Mouse (Mus musculus): ENCODE results near the gene Tex45. TPM values are rescaled to one million over a fixed set of nuclear protein-coding genes. Genes with fewer than 3 reads are reported as not detected.

Tex45 gene
- polyA plus RNA-seq, 1 experiment = 0.08 TPM

DNA sequence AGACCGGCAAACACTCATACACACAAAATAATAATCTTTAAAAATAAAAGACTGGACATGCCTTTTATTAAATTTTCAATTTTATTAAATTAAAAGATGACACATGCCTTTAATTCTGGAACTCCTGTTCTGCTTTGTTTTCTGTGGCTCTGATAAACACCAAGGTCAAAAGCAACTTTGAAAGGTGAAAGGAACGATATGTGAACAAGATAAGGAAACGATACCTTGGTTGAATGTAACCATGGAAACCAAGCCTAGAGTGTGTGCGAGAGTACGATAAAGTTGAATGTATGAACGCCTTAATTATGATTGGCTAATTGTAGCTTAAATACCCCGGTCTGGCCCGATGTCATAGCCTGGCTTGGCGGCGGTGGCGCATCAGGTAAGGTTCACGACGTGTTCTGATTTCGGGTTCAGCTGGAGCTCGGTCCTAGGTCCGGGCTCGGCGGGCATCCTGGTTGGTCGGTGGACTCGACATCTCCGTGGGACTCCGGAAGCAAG, 11.6 kb downstream of the Tex45 start:
- TF ChIP-seq CTCF (IDR thresholded peaks at IDR 0.05; ENCODE audit: extremely low read depth, insufficient read length, insufficient replicate concordance, low read depth, low read length) (no peak), POLR2A (IDR thresholded peaks at IDR 0.05; ENCODE audit: low read depth, low read length) (no peak)
- no peaks in the 10 kb centered on the region for H3K27me3 ChIP-seq (ENCODE audit: control insufficient read depth, insufficient read depth, low read length)

DNA sequence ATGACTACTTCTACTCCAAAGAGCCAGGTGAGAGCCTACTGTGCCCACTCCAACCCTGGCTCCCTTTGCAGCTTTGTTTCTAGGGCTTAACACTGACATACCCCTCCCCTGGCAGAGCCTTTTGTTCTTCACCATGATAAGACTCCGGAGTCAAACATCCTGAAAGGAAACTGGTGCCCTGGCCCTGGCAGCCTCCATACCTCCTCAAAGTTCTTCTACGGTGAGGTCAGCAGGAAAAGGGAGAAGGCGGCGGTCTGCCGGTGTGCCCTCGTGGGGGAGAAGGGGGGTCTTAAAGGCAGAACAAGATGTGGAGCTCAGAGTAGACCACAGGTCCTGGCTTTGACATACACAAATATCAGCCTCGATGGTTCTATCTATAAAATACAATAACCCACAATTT, 12.9 kb downstream of the Tex45 start:
- Histone ChIP-seq H3K36me3 (ENCODE audit: control insufficient read depth, insufficient read depth, low read length) (no peaks in the 10 kb centered on the region), H3K27ac (ENCODE audit: insufficient read depth, low read depth, low read length) (no peak overlapping the region), H3K27me3 (ENCODE audit: control insufficient read depth, insufficient read depth, low read length) (no peaks in the 10 kb centered on the region), H3K4me1 (ENCODE audit: control insufficient read depth, insufficient read depth, insufficient read length, low read length) (peaks cover 2% of the 10 kb centered on the region; the same call in 1 of the 2 replicates), H3K4me3 (ENCODE audit: low read depth, low read length) (no peak overlapping the region)
- 71% methylated on average over 7 of the region's 7 CpGs for WGBS
- TF ChIP-seq POLR2A (IDR thresholded peaks at IDR 0.05; ENCODE audit: low read depth, low read length) = no peak

More for the DNA sequence above, 11.6 kb downstream of the Tex45 start:
- WGBS = 80% methylated on average over 22 of the region's 22 CpGs
- Histone ChIP-seq H3K4me1 (ENCODE audit: control insufficient read depth, insufficient read depth, insufficient read length, low read length) (peaks cover 2% of the 10 kb centered on the region; the same call in 1 of the 2 replicates), H3K36me3 (ENCODE audit: control insufficient read depth, insufficient read depth, low read length) (no peaks in the 10 kb centered on the region), H3K27ac (ENCODE audit: insufficient read depth, low read depth, low read length) (no peak overlapping the region), H3K4me3 (ENCODE audit: low read depth, low read length) (no peak overlapping the region)

DNA sequence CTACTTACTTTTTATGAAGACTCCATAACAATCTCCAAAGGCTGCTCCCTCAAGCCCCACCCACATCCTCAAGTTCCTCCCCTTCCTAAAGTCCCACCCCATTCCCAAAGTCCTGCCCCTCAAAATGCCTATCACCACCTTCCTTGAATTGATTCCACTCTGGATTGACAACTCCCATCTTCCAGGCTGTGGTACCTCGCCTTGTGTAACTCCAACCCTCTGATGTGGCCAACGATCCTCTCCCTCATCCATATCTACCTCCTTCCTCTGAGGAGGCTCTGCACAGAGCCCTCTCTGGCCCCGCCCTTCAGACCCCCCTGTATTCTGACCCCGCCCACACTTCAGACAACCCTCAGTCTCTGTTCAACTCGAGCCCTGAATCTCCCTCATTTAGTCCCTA, 14.5 kb downstream of the Tex45 start:
- Histone ChIP-seq H3K36me3 (ENCODE audit: control insufficient read depth, insufficient read depth, low read length) (no peaks in the 10 kb centered on the region), H3K27ac (ENCODE audit: insufficient read depth, low read depth, low read length) (no peak overlapping the region), H3K4me3 (ENCODE audit: low read depth, low read length) (no peak overlapping the region), H3K4me1 (ENCODE audit: control insufficient read depth, insufficient read depth, insufficient read length, low read length) (peaks cover 2% of the 10 kb centered on the region; the same call in 1 of the 2 replicates), H3K27me3 (ENCODE audit: control insufficient read depth, insufficient read depth, low read length) (no peaks in the 10 kb centered on the region)
- TF ChIP-seq POLR2A (IDR thresholded peaks at IDR 0.05; ENCODE audit: low read depth, low read length) = no peak
- no peak for TF ChIP-seq CTCF (IDR thresholded peaks at IDR 0.05; ENCODE audit: extremely low read depth, insufficient read length, insufficient replicate concordance, low read depth, low read length)
- WGBS = 21% methylated on average over 5 of the region's 5 CpGs

DNA sequence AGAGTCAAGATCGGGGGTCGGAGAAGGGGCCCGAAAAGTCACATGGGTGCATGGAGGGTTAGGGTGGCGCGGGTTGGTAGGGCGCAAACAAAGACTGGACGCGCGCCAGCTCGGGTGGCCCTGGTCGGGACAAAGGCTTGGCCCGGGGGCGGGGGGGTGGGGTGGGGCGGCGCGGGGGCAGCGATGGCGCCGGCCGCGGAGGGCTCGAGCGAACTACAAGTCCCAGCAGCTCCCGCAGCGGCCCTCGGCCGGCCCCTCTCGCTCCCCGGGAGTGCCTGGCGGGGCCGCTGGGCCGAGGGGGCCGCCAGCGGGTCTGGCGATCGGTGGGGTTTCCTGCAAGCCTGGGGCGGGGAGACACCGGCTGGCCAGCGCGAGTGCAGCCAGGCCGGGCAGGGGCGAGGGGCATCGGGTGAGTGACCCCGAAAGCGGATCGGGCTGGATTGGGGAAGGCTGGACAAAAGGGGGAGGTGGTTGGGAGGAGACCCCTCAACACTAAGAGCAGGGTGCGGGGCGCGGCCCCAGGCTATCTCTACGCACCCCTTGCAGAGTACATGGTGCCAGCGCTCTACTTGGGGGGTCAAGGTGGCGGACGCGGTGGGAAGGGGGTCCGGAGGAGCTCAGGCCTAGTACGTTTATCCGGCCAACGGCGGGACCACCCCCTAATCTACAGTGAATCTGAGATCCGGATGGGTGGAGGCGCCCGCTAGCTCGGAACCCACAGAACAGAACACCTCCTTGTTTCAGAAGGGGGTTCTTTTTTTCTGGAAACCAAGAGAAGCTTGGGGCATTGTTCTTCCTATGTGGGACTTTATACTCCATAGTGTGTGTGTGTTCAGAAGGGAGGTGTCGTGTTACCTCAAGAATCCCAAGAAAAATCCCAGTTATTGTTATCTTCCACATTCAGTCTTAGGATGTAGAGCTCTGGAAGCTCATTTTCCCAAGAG, 22.5 kb downstream of the Tex45 start, which contains the start of gene Zfp358:
Gene Zfp358, plus strand, starts transcription at position 238 of the 944 bp plus-strand sequence.
- Histone ChIP-seq H3K27ac (ENCODE audit: insufficient read depth, low read depth, low read length) (no peak within 1 kb of the TSS), H3K4me1 (ENCODE audit: control insufficient read depth, insufficient read depth, insufficient read length, low read length) (no peaks in the 10 kb centered on the region), H3K4me3 (ENCODE audit: low read depth, low read length) (peak within 1 kb of the TSS; percentile 99), H3K36me3 (ENCODE audit: control insufficient read depth, insufficient read depth, low read length) (peaks cover 3% of the 10 kb centered on the region), H3K27me3 (ENCODE audit: control insufficient read depth, insufficient read depth, low read length) (no peaks in the 10 kb centered on the region)
- WGBS = under 1% methylated on average over 61 of the region's 64 CpGs
- TF ChIP-seq CTCF (IDR thresholded peaks at IDR 0.05; ENCODE audit: extremely low read depth, insufficient read length, insufficient replicate concordance, low read depth, low read length) (no peak), POLR2A (IDR thresholded peaks at IDR 0.05; ENCODE audit: low read depth, low read length) (no peak)

DNA sequence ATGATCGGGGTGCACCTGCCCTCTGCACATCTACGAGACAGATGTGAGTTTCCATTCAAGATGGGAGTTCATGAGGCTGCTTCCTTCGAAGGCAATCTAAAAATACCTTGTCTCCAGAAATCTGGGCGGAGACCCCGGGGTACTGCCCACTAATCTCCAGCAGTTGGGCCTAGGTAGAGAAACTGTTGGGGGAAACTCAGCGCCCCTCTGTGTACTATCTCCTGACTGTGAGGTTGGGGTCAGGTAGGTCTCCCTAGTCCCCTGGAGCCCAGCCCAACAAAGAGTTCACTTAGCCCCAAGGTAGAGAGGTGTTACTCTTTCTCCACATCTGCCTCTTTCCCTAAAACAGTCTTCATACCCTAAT, 23.2 kb downstream of the Tex45 start:
- no peak overlapping the region for H3K27ac ChIP-seq (ENCODE audit: insufficient read depth, low read depth, low read length)
- H3K27me3 ChIP-seq (ENCODE audit: control insufficient read depth, insufficient read depth, low read length) = no peaks in the 10 kb centered on the region
- no peak overlapping the region for H3K4me3 ChIP-seq (ENCODE audit: low read depth, low read length)
- peaks cover 3% of the 10 kb centered on the region for H3K36me3 ChIP-seq (ENCODE audit: control insufficient read depth, insufficient read depth, low read length)
- TF ChIP-seq POLR2A (IDR thresholded peaks at IDR 0.05; ENCODE audit: low read depth, low read length) (no peak), CTCF (IDR thresholded peaks at IDR 0.05; ENCODE audit: extremely low read depth, insufficient read length, insufficient replicate concordance, low read depth, low read length) (no peak)
- WGBS = 18% methylated on average over 6 of the region's 6 CpGs
- H3K4me1 ChIP-seq (ENCODE audit: control insufficient read depth, insufficient read depth, insufficient read length, low read length) = no peaks in the 10 kb centered on the region

DNA sequence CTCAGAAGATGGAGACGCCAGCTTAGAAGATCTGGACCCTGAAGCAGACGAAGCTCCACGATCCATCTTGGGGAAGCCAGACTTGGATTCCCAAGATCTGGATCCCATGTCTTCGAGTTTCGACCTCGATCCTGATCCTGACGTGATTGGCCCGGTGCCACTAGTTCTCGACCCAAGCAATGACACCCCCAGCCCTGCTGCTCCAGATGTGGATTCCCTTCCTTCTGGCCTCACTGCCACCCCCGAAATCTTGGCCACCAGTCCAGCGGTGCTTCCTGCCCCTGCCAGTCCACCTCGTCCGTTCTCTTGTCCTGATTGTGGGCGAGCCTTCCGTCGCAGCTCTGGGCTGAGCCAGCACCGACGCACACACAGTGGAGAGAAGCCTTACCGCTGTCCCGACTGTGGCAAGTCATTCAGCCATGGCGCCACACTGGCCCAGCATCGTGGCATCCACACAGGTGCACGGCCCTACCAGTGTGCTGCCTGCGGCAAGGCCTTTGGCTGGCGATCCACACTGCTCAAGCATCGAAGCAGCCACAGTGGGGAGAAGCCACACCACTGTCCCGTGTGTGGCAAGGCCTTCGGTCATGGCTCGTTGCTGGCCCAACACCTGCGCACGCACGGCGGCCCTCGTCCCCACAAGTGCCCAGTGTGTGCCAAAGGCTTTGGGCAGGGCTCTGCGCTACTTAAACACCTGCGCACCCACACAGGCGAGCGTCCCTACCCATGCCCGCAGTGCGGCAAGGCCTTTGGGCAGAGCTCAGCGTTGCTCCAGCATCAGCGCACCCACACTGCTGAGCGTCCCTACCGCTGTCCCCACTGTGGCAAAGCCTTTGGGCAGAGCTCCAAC, 25.1 kb downstream of the Tex45 start:
- 96% methylated on average over 44 of the region's 44 CpGs for WGBS
- Histone ChIP-seq H3K4me1 (ENCODE audit: control insufficient read depth, insufficient read depth, insufficient read length, low read length) (no peaks in the 10 kb centered on the region), H3K4me3 (ENCODE audit: low read depth, low read length) (no peak overlapping the region), H3K27me3 (ENCODE audit: control insufficient read depth, insufficient read depth, low read length) (no peaks in the 10 kb centered on the region), H3K27ac (ENCODE audit: insufficient read depth, low read depth, low read length) (no peak overlapping the region), H3K36me3 (ENCODE audit: control insufficient read depth, insufficient read depth, low read length) (peaks cover 3% of the 10 kb centered on the region)
- TF ChIP-seq POLR2A (IDR thresholded peaks at IDR 0.05; ENCODE audit: low read depth, low read length) (no peak), CTCF (IDR thresholded peaks at IDR 0.05; ENCODE audit: extremely low read depth, insufficient read length, insufficient replicate concordance, low read depth, low read length) (no peak)

DNA sequence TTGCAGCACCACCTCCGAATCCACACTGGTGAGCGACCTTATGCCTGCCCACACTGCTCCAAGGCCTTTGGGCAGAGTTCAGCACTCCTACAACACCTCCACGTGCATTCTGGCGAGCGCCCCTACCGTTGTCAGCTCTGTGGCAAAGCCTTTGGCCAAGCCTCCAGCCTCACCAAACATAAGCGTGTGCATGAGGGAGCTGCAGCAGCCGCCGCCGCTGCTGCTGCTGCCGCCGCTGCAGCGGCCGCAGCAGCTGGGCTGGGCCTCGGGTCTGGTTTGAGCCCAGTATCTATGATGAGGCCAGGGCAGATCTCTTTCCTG, 25.7 kb downstream of the Tex45 start:
- Histone ChIP-seq H3K27ac (ENCODE audit: insufficient read depth, low read depth, low read length) (no peak overlapping the region), H3K4me1 (ENCODE audit: control insufficient read depth, insufficient read depth, insufficient read length, low read length) (peaks cover 5% of the 10 kb centered on the region; the same call in 1 of the 2 replicates), H3K4me3 (ENCODE audit: low read depth, low read length) (no peak overlapping the region), H3K36me3 (ENCODE audit: control insufficient read depth, insufficient read depth, low read length) (peaks cover 3% of the 10 kb centered on the region), H3K27me3 (ENCODE audit: control insufficient read depth, insufficient read depth, low read length) (no peaks in the 10 kb centered on the region)
- 94% methylated on average over 15 of the region's 15 CpGs for whole genome bisulfite sequencing
- no peak for TF ChIP-seq CTCF (IDR thresholded peaks at IDR 0.05; ENCODE audit: extremely low read depth, insufficient read length, insufficient replicate concordance, low read depth, low read length)
